In the genomic region with DNA sequence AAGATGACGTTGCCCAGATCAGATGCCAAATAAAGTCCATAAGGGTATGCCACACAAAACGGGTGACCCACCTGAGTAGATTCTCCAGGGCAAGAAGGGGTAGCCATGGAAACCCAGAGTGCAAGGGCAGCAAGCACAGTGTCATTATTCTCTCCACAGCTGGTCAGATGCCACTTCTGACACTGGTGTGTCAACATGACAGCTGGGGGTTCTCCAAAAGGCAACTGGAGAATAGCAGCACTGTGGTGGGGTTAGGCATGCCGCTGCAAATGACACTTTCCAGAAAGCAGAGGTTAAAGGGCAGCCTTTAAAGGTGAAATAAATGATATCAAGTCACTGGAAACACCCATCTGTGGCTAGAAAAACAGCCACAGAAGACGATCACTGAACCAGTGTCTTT, we compare ENCODE assay signal across 25 mouse cellular contexts.
A peak's percentile ranks its signal among the peaks of the same experiment; 100 is the strongest.
DNase-seq lines count a peak whose midpoint lies in the region; ATAC-seq lines count a peak whose summit lies in the region.
"Had no signal": no experiment of that assay in that cellular context is flagged by ENCODE, and none has a peak within 500 bp of the region (broad histone marks: within the 10 kb centered on the region; RNA-seq: fewer than 3 reads in every experiment).

No protein-coding gene starts in this region.

- H3K27ac ChIP-seq in kidney, embryonic 14.5 days (ENCODE audit: low read depth, low read length) = no peak overlapping the region
- H3K27ac ChIP-seq: embryonic facial prominence, embryonic 10.5 days; embryonic facial prominence, embryonic 12.5 days; forebrain, embryonic 13.5 days; forebrain, embryonic 15.5 days had no signal

- peak; percentile 4 for DNase-seq in embryo, embryonic 10.5 days (ENCODE audit: low spot score)
- DNase-seq in embryo, embryonic 10 days (ENCODE audit: low spot score) = no peak
- DNase-seq in kidney, adult 11 months = no peak
- peak; percentile 12 for DNase-seq in lung, postnatal 10 days
- DNase-seq in lung, postnatal 4 days = no peak
- DNase-seq: adrenal gland, adult 8-10 months; adrenal gland, postnatal 14 days; adrenal gland, postnatal 36 days; B cell, adult 2 months; cerebellum, adult 11-12 months; cerebellum, adult 2 months; cerebellum, adult 9-10 months; cerebellum, postnatal 10 days; cerebellum, postnatal 25 days; forebrain, postnatal 0 days had no signal

- no peaks in the 10 kb centered on the region for H3K36me3 ChIP-seq in kidney, embryonic 14.5 days (ENCODE audit: control insufficient read depth, insufficient read depth, low read length)
- H3K36me3 ChIP-seq: embryonic facial prominence, embryonic 10.5 days; embryonic facial prominence, embryonic 12.5 days; forebrain, embryonic 15.5 days; G1E had no signal

- H3K4me1 ChIP-seq in kidney, embryonic 14.5 days (ENCODE audit: control insufficient read depth, insufficient read depth, low read length) = no peaks in the 10 kb centered on the region
- H3K4me1 ChIP-seq: embryonic facial prominence, embryonic 10.5 days; embryonic facial prominence, embryonic 12.5 days; forebrain, embryonic 13.5 days; forebrain, embryonic 15.5 days had no signal

- no peak overlapping the region for H3K4me3 ChIP-seq in kidney, embryonic 14.5 days (ENCODE audit: low read length)
- H3K4me3 ChIP-seq: embryonic facial prominence, embryonic 10.5 days; embryonic facial prominence, embryonic 12.5 days; forebrain, embryonic 13.5 days; forebrain, embryonic 15.5 days had no signal

- no peak overlapping the region for H3K9ac ChIP-seq in kidney, embryonic 14.5 days (ENCODE audit: low read depth, low read length)
- H3K9ac ChIP-seq: embryonic facial prominence, embryonic 12.5 days; forebrain, embryonic 13.5 days; forebrain, embryonic 15.5 days; forebrain, postnatal 0 days had no signal

- WGBS in kidney, embryonic 14.5 days = 27% methylated on average over 4 of the region's 4 CpGs

- ATAC-seq in kidney, embryonic 14.5 days (ENCODE audit: low FRiP score, low TSS enrichment) = peak; percentile 88
- ATAC-seq: activated CD4-positive, CD25-positive, alpha-beta regulatory T cell, adult 4 months; CD4-positive, CD25-positive, alpha-beta regulatory T cell, adult 4 months; forebrain, embryonic 13.5 days; forebrain, embryonic 15.5 days; forebrain, postnatal 0 days; Patski had no signal

- H3K4me2 ChIP-seq in kidney, embryonic 14.5 days (replicated peaks; ENCODE audit: low read depth, low read length) = no peak overlapping the region
- H3K4me2 ChIP-seq: embryonic facial prominence, embryonic 12.5 days; forebrain, embryonic 13.5 days; forebrain, embryonic 15.5 days had no signal

- H3K9me3 ChIP-seq in kidney, embryonic 14.5 days (ENCODE audit: control insufficient read depth, low read length) = no peaks in the 10 kb centered on the region
- H3K9me3 ChIP-seq: embryonic facial prominence, embryonic 10.5 days; embryonic facial prominence, embryonic 12.5 days; forebrain, embryonic 13.5 days; forebrain, embryonic 15.5 days; G1E had no signal

- H3K27me3 ChIP-seq in kidney, embryonic 14.5 days (ENCODE audit: control insufficient read depth, insufficient read depth, low read length) = no peaks in the 10 kb centered on the region
- H3K27me3 ChIP-seq: CH12.LX; embryonic facial prominence, embryonic 12.5 days; forebrain, embryonic 13.5 days; forebrain, embryonic 15.5 days; Patski had no signal

Comparison
In these comparisons a context has a peak if more than half of its experiments do, and no peak if none do; other contexts are left out.
1. DNase-seq: peak in embryo, embryonic 10.5 days (single experiment) and lung, postnatal 10 days (single experiment); none in embryo, embryonic 10 days (single experiment), kidney, adult 11 months (single experiment) and lung, postnatal 4 days (0 of 2).